Mouse (Mus musculus): ENCODE measurements at regions not wholly inside any gene's neighbourhood (a gene's known extent, or its start where the extent isn't known, plus 50 kb on each side); places are given as distances from the start of the nearest gene placed in this dataset.

GRCm38 (mm10) chr13:60358408-60359060, 181.4 kb upstream of the Gas1 start:
- no peak for DNase-seq (ENCODE audit: low read depth, low spot score)

- DNase-seq (ENCODE audit: low read depth, low spot score): no peak
Observed at GRCm38 (mm10) chr13:60364778-60365672, 187.9 kb upstream of the Gas1 start.

GRCm38 (mm10) chr13:60369216-60369615, 192.1 kb upstream of the Gas1 start:
- DNase-seq (ENCODE audit: low read depth, low spot score): no peak

GRCm38 (mm10) chr13:60371656-60372055, 194.5 kb upstream of the Gas1 start:
- DNase-seq (ENCODE audit: low read depth, low spot score): no peak

- DNase-seq (ENCODE audit: low read depth, low spot score): no peak
Observed at GRCm38 (mm10) chr13:60376705-60377104, 199.5 kb upstream of the Gas1 start.

GRCm38 (mm10) chr13:60382855-60383254, 205.7 kb upstream of the Gas1 start:
- DNase-seq (ENCODE audit: low read depth, low spot score): no peak

- no peak for DNase-seq (ENCODE audit: low read depth, low spot score)
Observed at GRCm38 (mm10) chr13:60398836-60399235, 202.9 kb upstream of the Dapk1 start.

- DNase-seq (ENCODE audit: low read depth, low spot score): peak; percentile 8
Observed at GRCm38 (mm10) chr13:60400764-60401487, 200.8 kb upstream of the Dapk1 start.

GRCm38 (mm10) chr13:60403471-60403870, 198.3 kb upstream of the Dapk1 start:
- peak; percentile 58 for DNase-seq (ENCODE audit: low read depth, low spot score)

GRCm38 (mm10) chr13:60407344-60407743, 194.4 kb upstream of the Dapk1 start:
- DNase-seq (ENCODE audit: low read depth, low spot score): no peak

GRCm38 (mm10) chr13:60409706-60410502, 191.8 kb upstream of the Dapk1 start:
- DNase-seq (ENCODE audit: low read depth, low spot score): peak; percentile 30

GRCm38 (mm10) chr13:60416024-60416423, 185.7 kb upstream of the Dapk1 start:
- DNase-seq (ENCODE audit: low read depth, low spot score): peak; percentile 30

GRCm38 (mm10) chr13:60417015-60417414, 184.7 kb upstream of the Dapk1 start:
- DNase-seq (ENCODE audit: low read depth, low spot score): no peak

GRCm38 (mm10) chr13:60417436-60418158, 184.2 kb upstream of the Dapk1 start:
- peak; percentile 26 for DNase-seq (ENCODE audit: low read depth, low spot score)

GRCm38 (mm10) chr13:60420386-60420785, 181.4 kb upstream of the Dapk1 start:
- DNase-seq (ENCODE audit: low read depth, low spot score): no peak

- no peak for DNase-seq (ENCODE audit: low read depth, low spot score)
Observed at GRCm38 (mm10) chr13:60420842-60421696, 180.7 kb upstream of the Dapk1 start.

- no peak for DNase-seq (ENCODE audit: low read depth, low spot score)
Observed at GRCm38 (mm10) chr13:60424267-60424666, 177.5 kb upstream of the Dapk1 start.

- no peak for DNase-seq (ENCODE audit: low read depth, low spot score)
Observed at GRCm38 (mm10) chr13:60425140-60425539, 176.6 kb upstream of the Dapk1 start.

GRCm38 (mm10) chr13:60425556-60425955, 176.2 kb upstream of the Dapk1 start:
- DNase-seq (ENCODE audit: low read depth, low spot score): no peak
